Mouse (Mus musculus): ENCODE results near the gene Fshr. TPM values are rescaled to one million over a fixed set of nuclear protein-coding genes. Genes with fewer than 3 reads are reported as not detected.
A peak's percentile ranks its signal among the peaks of the same experiment; 100 is the strongest.

Gene Fshr
- total RNA-seq, 2 experiments from 2014 or later = not detected

DNA sequence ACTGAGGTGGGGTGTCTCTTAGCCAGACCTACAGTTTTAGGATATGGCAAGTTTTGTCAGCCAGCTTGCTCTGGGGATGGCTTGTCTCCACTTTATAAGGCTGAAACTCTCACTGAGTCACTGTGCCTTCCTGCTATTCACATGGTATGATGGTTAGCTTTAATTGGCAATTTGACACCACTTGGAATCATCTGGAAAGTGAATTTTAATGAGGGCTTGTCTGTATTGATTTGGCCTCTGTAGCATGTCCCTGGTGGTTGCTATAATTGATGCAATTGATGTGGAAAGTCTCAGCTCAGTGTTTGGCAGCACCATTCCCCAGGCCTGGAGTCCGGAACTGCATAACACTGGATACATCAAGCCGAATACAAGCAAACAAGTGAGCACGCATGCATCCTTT lies 164.4 kb downstream of the Fshr start:
- DNase-seq = no peak
- intact Hi-C loops (cut with DNase I) = no loop called here

DNA sequence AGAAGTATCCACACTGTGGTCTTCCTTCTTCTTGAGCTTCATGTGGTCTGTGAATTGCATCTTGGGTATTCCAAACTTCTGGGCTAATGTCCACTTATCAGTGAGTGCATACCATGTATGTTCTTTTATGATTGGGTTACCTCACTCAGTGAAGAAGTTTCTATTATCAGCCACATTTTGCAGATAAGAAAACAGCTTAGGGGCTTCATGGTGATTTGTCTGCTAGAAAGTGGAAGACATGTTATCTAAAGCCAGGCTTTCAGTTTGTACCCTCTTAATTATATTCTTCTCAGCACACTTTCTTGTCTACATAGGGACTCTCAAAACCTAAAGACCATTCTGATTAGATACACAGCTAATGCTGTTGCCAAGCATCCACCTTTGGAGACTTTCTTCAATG lies 165.8 kb downstream of the Fshr start:
- intact Hi-C loops (cut with DNase I) = no loop called here
- no peak for DNase-seq

DNA sequence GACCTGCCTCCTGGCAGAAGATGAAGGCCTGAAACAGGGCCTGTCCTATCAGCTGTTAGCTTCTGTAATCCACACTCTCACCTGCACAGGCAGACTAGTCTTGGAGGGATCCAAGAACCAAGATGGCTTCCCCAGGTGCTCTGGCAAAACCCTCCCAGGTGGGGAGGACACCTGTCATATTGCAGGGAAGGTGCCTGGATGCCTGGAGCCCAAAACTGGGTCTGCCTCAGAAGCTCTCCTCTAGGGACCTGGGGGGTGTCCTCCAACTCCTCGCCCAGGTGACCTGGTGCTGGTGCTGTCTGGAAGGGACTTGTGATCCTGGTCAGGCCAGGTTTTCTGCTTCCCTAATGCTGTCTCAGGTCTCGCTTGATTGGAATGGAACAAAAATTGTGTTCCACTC lies 167.5 kb downstream of the Fshr start:
- no peak for DNase-seq
- intact Hi-C loops (cut with DNase I) = no loop called here

DNA sequence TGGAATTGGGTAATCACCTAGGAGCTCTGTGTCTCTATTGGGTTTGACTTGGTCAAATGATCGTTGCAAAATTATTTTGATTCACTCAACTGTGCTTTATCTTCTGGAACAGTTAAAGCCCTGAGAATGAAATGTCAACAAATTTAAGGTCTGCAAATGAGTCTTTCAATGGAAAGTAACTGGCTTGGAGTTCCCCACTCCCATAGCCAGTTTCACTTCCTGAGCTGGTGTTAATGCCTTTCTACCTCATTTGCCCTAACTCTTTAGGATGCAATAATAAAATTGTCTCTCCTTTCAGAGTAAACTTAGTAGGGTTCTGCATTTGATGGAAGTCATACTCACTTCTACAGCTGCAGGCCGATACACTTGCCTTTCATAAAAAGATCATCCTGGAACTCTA lies 181.0 kb downstream of the Fshr start:
- intact Hi-C loops (cut with DNase I) = no loop called here
- DNase-seq = no peak

GRCm38 (mm10) chr17:89017002-89017401 lies 183.5 kb downstream of the Fshr start:
- intact Hi-C loops (cut with DNase I) = no loop called here
- no peak for DNase-seq

GRCm38 (mm10) chr17:89013691-89014090 lies 186.8 kb downstream of the Fshr start:
- intact Hi-C loops (cut with DNase I) = no loop called here

DNA sequence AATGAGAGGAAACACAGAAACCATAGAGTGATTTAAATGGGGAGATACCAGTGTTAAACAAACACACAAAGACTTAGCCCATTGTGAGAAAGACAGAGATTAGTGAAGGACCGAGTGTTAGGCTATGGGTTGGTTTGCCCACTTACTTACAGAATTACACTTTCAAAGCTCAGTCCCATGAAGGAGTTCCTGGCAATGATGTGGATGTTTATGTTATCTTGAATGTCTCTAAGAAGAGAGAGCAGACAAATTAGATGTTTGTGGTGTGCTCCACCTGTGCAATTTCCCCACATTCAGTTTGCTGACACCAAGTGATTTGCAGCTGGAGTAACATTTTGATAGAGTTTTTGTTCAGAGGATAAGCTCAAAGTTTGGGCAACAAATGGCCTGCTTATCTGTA lies 191.4 kb downstream of the Fshr start:
- DNase-seq = no peak
- intact Hi-C loops (cut with DNase I) = no loop called here

More at GRCm38 (mm10) chr17:89013691-89014090, 186.8 kb downstream of the Fshr start:
- no peak for DNase-seq

DNA sequence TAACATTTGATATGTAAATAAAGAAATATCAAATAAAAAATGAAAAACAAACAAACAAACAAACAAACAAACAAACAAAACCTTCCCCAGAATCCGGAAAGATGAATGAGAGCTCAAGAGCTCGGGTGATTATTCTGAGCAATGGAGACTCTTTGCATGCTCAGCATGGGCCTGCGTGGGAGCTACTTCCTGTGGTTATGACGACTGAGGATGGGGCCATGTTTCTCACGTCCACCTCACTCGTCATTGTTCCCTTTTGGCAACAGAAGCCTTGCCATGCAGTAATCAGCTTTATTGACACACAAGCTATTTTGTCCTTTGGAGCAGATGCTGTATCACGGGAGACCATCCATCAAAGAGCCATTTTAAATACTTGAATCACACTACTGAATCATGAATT lies 191.8 kb downstream of the Fshr start:
- intact Hi-C loops (cut with DNase I) = no loop called here
- no peak for DNase-seq

GRCm38 (mm10) chr17:89005959-89006358 lies 194.5 kb downstream of the Fshr start:
- DNase-seq = no peak
- intact Hi-C loops (cut with DNase I) = no loop called here

GRCm38 (mm10) chr17:88999907-89000306 lies 200.6 kb downstream of the Fshr start:
- intact Hi-C loops (cut with DNase I) = no loop called here
- no peak for DNase-seq

- intact Hi-C loops (cut with DNase I) = no loop called here
- DNase-seq = no peak
Observed at GRCm38 (mm10) chr17:88998243-88998642, 202.2 kb downstream of the Fshr start.

- no peak for DNase-seq
- intact Hi-C loops (cut with DNase I) = no loop called here
Observed at GRCm38 (mm10) chr17:88991238-88991637, 209.2 kb downstream of the Fshr start.

- intact Hi-C loops (cut with DNase I) = no loop called here
- no peak for DNase-seq
Observed at GRCm38 (mm10) chr17:88980708-88981355, 219.6 kb downstream of the Fshr start.

DNA sequence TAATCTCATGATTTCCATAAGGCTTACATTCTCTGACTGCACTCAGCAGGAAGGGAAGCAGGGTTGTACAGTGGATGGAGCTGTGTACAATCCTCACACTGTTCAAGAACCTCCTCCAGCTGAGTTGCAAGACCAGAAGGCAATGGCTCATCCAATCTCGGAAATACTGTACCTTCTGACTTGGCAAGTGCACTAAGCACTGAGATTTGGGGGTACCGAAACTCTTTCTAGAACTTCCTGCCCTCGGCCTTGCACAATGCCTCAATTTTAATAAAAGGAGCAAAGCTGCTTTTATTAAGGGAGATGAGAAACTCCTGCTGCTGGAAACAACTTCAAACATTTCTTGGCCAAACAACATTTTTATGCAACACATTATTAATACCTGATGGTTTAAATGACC lies 225.9 kb downstream of the Fshr start:
- intact Hi-C loops (cut with DNase I) = no loop called here
- no peak for DNase-seq

DNA sequence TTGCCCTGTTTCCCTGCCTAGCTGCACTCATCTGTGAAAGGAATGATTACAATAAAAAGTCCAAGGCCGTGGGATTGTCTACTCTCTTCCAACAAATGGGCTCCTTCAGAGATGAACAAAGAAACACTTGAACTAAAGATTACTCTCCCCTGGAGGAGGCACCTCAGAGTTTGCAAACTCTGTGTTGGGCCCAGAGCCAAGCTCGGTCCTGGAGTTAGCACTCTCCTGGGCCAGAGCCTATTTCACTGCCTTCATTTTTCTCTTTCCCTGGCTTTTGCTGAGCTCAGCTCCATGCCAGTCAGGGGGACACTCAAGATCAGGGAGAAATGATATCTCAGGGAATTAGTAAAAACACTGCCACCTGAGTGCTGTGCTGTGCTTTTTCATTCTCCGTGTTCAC lies 234.4 kb downstream of the Fshr start:
- no peak for DNase-seq
- intact Hi-C loops (cut with DNase I) = no loop called here

GRCm38 (mm10) chr17:88954011-88954410 lies 246.5 kb downstream of the Fshr start:
- DNase-seq = peak; percentile 3 to 5
- intact Hi-C loops (cut with DNase I) = loop anchor here (2.0 kb wide), 1 partner anchor 1547 kb away; no protein-coding TSS in a partner anchor

GRCm38 (mm10) chr17:88938153-88938681 lies 262.3 kb downstream of the Fshr start:
- no peak for DNase-seq
- intact Hi-C loops (cut with DNase I) = no loop called here

DNA sequence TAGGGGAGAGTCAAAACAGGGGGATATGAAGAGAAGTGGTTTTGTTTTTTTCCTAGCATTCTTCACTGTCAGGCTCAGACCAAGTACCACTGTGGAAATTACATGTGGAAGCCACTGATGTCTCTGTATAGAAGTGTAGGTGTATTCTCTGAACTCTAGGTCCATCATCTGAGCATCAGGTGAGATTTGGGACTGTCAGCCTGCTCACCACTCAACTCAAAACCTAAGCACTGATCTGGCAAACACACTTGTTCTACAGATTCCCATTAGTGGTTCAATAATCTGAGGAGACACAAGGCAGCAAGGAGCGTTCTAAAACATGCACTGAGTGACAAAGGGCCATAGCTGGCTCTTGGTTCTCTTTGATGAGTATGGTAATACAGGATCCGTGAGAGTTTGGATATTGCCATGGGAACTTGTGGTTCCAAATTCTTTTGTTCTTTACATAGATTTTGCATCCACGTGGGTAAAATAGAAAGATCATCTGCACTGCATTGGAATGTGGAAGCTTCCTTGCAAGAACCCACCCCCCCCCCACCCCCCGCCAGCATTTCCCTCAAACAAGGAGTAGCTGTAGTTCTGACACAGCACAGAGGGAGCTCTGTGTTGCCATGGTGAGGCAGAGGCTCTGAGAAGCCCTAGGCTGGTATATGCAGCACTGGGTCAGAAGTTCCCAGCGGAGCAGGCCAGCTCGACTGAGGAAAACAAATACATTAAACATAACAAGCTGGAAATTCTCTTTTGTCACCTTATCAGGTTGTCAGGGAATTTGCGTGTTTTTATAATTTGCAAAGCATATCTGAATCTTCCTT lies 262.9 kb downstream of the Fshr start:
- no peak for DNase-seq
- intact Hi-C loops (cut with DNase I) = no loop called here

DNA sequence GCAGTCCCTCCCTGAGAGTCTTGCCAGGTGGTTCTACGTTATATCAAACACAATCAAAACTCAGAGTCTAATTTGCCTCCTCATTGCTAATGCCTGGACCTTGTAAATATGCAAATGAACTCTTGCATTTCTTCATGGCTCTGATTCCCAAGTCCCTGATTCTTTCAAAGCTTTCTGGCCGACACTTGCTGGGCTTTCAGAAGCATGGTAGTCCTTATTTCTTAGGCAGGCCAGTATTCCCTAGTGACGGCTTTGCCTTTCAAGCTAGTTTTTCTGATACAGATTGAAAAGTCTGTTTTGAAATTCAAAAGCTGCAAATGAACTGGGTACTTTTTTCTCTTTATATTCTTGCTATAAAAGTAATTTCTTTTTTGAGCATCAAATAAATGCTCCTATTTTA lies 263.5 kb downstream of the Fshr start:
- intact Hi-C loops (cut with DNase I) = no loop called here
- DNase-seq = no peak

Measured in heart, postnatal 36 days (tissue).